Mouse (Mus musculus): ENCODE data around the gene Arhgef17. TPM values are rescaled to one million over a fixed set of nuclear protein-coding genes. Genes with fewer than 3 reads are reported as not detected.
A peak's percentile ranks its signal among the peaks of the same experiment; 100 is the strongest.

The Arhgef17 gene
- polyA plus RNA-seq, 1 experiment from 2014 or later, result 8.2 TPM

- peaks cover 8% of the 10 kb centered on the region for H3K4me1 ChIP-seq (replicated peaks)
- no peaks in the 10 kb centered on the region for H3K27me3 ChIP-seq (ENCODE audit: insufficient read depth, poor library complexity, severe bottlenecking)
- H3K27ac ChIP-seq, result peak overlapping the region; percentile 86
- peaks cover 99% of the 10 kb centered on the region for H3K36me3 ChIP-seq
- WGBS, result 20% methylated on average over 20 of the region's 20 CpGs
- 0 out of 2 replicates have a peak overlapping the region, but pooled peaks have one; percentile 1 for H3K4me3 ChIP-seq
- H3K9me3 ChIP-seq, result no peaks in the 10 kb centered on the region
- DNase-seq (ENCODE audit: low spot score), result peak; percentile 79
These were observed 52.3 kb downstream of the Arhgef17 start for GRCm38 (mm10) chr7:100879595-100879994.

DNA sequence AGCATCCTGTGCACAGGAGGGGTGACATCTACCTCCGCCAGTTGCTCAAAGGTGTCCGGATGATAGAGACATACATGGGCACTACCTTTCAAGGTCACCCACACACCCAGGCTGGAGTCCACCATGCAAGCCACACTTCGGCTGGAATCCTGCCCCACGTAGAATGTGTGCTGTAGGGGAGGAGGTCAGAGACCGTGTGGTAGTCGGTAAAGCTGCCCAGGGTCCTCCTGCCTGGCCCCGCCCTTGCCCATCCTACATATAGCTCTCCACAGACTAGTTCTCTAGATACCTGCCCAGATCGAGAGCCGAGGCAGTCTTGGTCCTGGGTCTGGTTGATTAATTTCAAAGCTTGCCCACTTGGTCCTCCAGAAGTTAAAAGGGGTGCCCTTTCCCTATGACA, 55.1 kb downstream of the Arhgef17 start:
- 93% methylated on average over 9 of the region's 9 CpGs for WGBS
- Histone ChIP-seq H3K36me3 (peaks cover 99% of the 10 kb centered on the region), H3K27me3 (ENCODE audit: insufficient read depth, poor library complexity, severe bottlenecking) (no peaks in the 10 kb centered on the region), H3K4me1 (replicated peaks) (peaks cover 8% of the 10 kb centered on the region), H3K27ac (no peak overlapping the region), H3K9me3 (no peaks in the 10 kb centered on the region), H3K4me3 (no peak overlapping the region)
- no peak for DNase-seq (ENCODE audit: low spot score)

GRCm38 (mm10) chr7:100876293-100876692, 55.6 kb downstream of the Arhgef17 start:
- DNase-seq (ENCODE audit: low spot score), result no peak
- H3K36me3 ChIP-seq, result peaks cover 99% of the 10 kb centered on the region

DNA sequence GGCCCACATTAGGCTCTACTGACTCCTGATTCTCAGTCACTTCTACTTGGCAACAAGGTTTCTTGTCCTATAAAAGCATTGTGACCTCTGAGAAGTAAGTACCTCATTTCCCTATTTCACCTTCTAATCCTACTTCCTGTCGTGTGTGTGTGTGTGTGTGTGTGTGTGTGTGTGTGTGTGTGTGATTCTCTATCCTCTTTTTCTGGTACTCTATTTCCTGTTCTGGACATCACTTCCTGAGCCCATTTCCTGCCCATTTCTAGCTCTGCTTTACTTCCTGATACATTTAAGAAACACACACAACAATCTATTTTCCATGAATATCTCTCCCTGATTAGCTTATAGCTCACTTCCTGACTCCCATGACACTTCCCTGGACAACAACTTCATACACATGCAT, 56.1 kb downstream of the Arhgef17 start:
- Histone ChIP-seq H3K4me1 (replicated peaks) (peaks cover 8% of the 10 kb centered on the region), H3K27me3 (ENCODE audit: insufficient read depth, poor library complexity, severe bottlenecking) (no peaks in the 10 kb centered on the region), H3K36me3 (peaks cover 96% of the 10 kb centered on the region), H3K9me3 (no peaks in the 10 kb centered on the region), H3K4me3 (no peak overlapping the region), H3K27ac (no peak overlapping the region)
- DNase-seq (ENCODE audit: low spot score), result no peak
- 86% methylated on average over 1 of the region's 1 CpGs for WGBS

More at GRCm38 (mm10) chr7:100876293-100876692, 55.6 kb downstream of the Arhgef17 start:
- Histone ChIP-seq H3K4me1 (replicated peaks) (peaks cover 8% of the 10 kb centered on the region), H3K27me3 (ENCODE audit: insufficient read depth, poor library complexity, severe bottlenecking) (no peaks in the 10 kb centered on the region), H3K4me3 (no peak overlapping the region), H3K9me3 (no peaks in the 10 kb centered on the region), H3K27ac (no peak overlapping the region)
- 95% methylated on average over 13 of the region's 13 CpGs for WGBS

DNA sequence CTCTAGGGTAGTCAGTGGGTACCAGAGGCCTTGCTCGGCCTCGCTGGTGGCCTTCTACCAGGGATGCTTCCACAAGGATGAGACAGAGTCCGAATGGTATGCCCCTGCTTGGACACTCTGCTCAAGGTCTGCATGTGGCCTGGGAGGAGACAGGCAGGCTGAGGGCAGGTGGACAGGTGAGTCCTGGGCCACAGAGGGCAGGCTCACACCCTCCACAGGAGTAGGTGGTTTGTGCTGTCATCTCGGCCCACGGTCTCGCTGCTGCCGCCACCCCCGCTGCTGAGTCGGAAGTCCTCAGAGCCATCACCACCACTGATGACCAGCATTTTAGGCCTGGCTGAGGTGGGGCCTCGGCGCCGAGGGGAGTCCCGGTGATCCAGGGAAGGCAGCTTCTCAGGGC, 58.7 kb downstream of the Arhgef17 start:
- Histone ChIP-seq H3K36me3 (peaks cover 72% of the 10 kb centered on the region), H3K4me1 (replicated peaks) (no peaks in the 10 kb centered on the region), H3K27ac (no peak overlapping the region), H3K4me3 (no peak overlapping the region), H3K27me3 (ENCODE audit: insufficient read depth, poor library complexity, severe bottlenecking) (no peaks in the 10 kb centered on the region), H3K9me3 (no peaks in the 10 kb centered on the region)
- no peak for DNase-seq (ENCODE audit: low spot score)
- WGBS, result 95% methylated on average over 13 of the region's 13 CpGs

- WGBS, result 87% methylated on average over 5 of the region's 5 CpGs
- Histone ChIP-seq H3K9me3 (no peaks in the 10 kb centered on the region), H3K4me1 (replicated peaks) (no peaks in the 10 kb centered on the region), H3K27ac (no peak overlapping the region), H3K36me3 (peaks cover 59% of the 10 kb centered on the region), H3K4me3 (no peak overlapping the region), H3K27me3 (ENCODE audit: insufficient read depth, poor library complexity, severe bottlenecking) (no peaks in the 10 kb centered on the region)
- no peak for DNase-seq (ENCODE audit: low spot score)
These were observed 60.0 kb downstream of the Arhgef17 start for GRCm38 (mm10) chr7:100871892-100872291.

GRCm38 (mm10) chr7:100871355-100871754, 60.6 kb downstream of the Arhgef17 start:
- Histone ChIP-seq H3K27ac (no peak overlapping the region), H3K27me3 (ENCODE audit: insufficient read depth, poor library complexity, severe bottlenecking) (no peaks in the 10 kb centered on the region), H3K9me3 (no peaks in the 10 kb centered on the region), H3K4me1 (replicated peaks) (no peaks in the 10 kb centered on the region), H3K4me3 (no peak overlapping the region), H3K36me3 (peaks cover 54% of the 10 kb centered on the region)
- DNase-seq (ENCODE audit: low spot score), result no peak
- WGBS, result 91% methylated on average over 4 of the region's 4 CpGs

DNA sequence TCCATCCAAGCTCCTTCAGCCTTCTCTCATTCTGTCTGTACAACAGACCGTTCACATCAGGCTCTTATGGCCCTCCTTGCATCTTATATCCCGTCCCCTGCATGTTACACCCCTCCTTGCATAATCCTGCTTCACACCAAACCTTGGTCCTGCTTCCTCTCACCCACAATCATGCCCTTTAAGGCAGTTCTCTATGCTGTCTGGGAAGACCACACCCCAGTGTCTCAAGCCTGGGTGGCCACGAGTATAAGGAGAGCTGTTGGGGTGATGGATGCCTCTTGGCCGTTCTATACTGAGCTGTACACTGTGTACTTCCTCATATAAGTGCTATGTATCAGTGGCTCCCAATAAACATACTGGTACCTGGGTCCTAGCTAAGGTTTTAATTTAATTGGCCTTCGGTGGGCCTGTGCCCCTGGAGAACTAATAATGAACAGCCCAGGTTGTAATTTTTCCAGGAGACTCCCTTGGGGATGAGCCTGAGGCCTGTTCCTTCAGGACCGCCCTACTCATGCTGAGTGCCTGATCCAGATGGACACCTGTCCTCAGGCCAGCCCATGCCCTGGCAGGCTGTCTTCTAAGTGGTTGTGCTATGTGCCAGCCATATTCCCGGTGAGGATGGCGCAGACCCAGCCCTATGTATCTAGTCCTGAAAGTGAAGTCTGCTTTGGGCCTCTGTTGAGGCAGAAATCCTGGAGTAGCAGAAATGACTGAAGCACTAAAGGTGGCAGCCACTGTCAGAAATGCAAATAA, 61.9 kb downstream of the Arhgef17 start:
- DNase-seq (ENCODE audit: low spot score), result no peak
- H3K36me3 ChIP-seq, result peaks cover 41% of the 10 kb centered on the region
- H3K27ac ChIP-seq, result no peak overlapping the region
- 86% methylated on average over 8 of the region's 8 CpGs for WGBS
- no peaks in the 10 kb centered on the region for H3K4me1 ChIP-seq (replicated peaks)
- no peaks in the 10 kb centered on the region for H3K9me3 ChIP-seq
- no peak overlapping the region for H3K4me3 ChIP-seq
- no peaks in the 10 kb centered on the region for H3K27me3 ChIP-seq (ENCODE audit: insufficient read depth, poor library complexity, severe bottlenecking)

GRCm38 (mm10) chr7:100868551-100868950, 63.4 kb downstream of the Arhgef17 start:
- Histone ChIP-seq H3K4me3 (no peak overlapping the region), H3K27ac (0 out of 2 replicates have a peak overlapping the region, but pooled peaks have one; percentile 31), H3K36me3 (peaks cover 26% of the 10 kb centered on the region), H3K4me1 (replicated peaks) (no peaks in the 10 kb centered on the region), H3K27me3 (ENCODE audit: insufficient read depth, poor library complexity, severe bottlenecking) (no peaks in the 10 kb centered on the region), H3K9me3 (no peaks in the 10 kb centered on the region)
- 73% methylated on average over 4 of the region's 4 CpGs for WGBS
- DNase-seq (ENCODE audit: low spot score), result no peak

DNA sequence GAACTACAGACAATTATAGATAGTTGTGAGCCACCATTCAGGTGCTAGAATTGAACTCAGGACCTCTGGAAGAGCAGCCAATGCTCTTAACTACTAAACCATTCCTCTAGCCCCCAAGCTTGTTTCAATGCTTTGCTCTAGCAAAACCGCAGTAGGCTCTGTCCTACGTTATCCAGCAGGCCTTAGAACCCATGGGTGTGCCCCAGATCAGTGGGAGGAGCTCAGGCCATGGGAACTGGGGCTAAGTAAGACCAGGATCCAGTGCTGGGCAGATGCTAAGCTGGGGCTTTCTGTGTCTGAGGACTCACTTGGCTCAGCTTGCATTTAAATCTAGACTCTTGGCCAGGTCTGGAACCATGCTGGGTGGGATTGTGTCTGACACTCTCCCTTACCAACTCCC, 64.3 kb downstream of the Arhgef17 start:
- DNase-seq (ENCODE audit: low spot score), result no peak
- H3K27me3 ChIP-seq (ENCODE audit: insufficient read depth, poor library complexity, severe bottlenecking), result no peaks in the 10 kb centered on the region
- H3K27ac ChIP-seq, result 0 out of 2 replicates have a peak overlapping the region, but pooled peaks have one; percentile 40
- no peak overlapping the region for H3K4me3 ChIP-seq
- H3K36me3 ChIP-seq, result peaks cover 16% of the 10 kb centered on the region
- 53% methylated on average over 2 of the region's 2 CpGs for WGBS
- H3K9me3 ChIP-seq, result no peaks in the 10 kb centered on the region
- peaks cover 6% of the 10 kb centered on the region for H3K4me1 ChIP-seq (replicated peaks)

- Histone ChIP-seq H3K9me3 (no peaks in the 10 kb centered on the region), H3K27me3 (ENCODE audit: insufficient read depth, poor library complexity, severe bottlenecking) (no peaks in the 10 kb centered on the region), H3K4me1 (replicated peaks) (peaks cover 14% of the 10 kb centered on the region), H3K4me3 (no peak overlapping the region), H3K27ac (no peak overlapping the region), H3K36me3 (peaks cover 7% of the 10 kb centered on the region)
- 19% methylated on average over 3 of the region's 3 CpGs for WGBS
- peak; percentile 63 for DNase-seq (ENCODE audit: low spot score)
These were observed 65.2 kb downstream of the Arhgef17 start for GRCm38 (mm10) chr7:100866675-100867074.

- Histone ChIP-seq H3K9me3 (no peaks in the 10 kb centered on the region), H3K36me3 (no peaks in the 10 kb centered on the region), H3K27me3 (ENCODE audit: insufficient read depth, poor library complexity, severe bottlenecking) (no peaks in the 10 kb centered on the region), H3K27ac (peak within 1 kb of the TSS; percentile 93), H3K4me3 (peak within 1 kb of the TSS; percentile 74), H3K4me1 (replicated peaks) (peaks cover 36% of the 10 kb centered on the region)
- DNase-seq (ENCODE audit: low spot score), result peak; percentile 98
- WGBS, result under 1% methylated on average over 91 of the region's 91 CpGs
These were observed 68.9 kb downstream of the Arhgef17 start, which contains the start of gene Relt for GRCm38 (mm10) chr7:100862828-100863638. TSS of gene Relt (minus strand) at chr7:100863446.

DNA sequence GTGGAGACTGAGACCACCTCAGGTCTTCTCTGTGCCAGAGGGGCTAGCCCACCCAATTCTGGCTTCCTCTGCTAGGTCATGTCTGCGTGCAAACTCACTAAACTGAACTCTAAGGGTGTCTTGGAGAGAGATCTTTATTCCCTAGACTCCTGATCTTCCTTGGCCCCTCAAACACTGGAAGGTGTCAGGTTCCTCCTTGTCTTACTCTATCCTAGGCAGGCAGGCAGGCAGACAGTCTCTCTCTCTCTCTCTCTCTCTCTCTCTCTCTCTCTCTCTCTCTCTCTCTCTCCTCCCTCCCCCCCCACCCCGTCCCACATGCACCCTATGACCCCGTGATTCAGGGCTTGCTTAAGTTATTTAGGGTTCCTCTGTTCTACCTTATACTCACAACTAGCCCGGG, 69.6 kb downstream of the Arhgef17 start:
- H3K9me3 ChIP-seq, result no peaks in the 10 kb centered on the region
- WGBS, result 11% methylated on average over 4 of the region's 4 CpGs
- H3K27ac ChIP-seq, result peak overlapping the region; percentile 93
- no peaks in the 10 kb centered on the region for H3K36me3 ChIP-seq
- no peak for DNase-seq (ENCODE audit: low spot score)
- no peaks in the 10 kb centered on the region for H3K27me3 ChIP-seq (ENCODE audit: insufficient read depth, poor library complexity, severe bottlenecking)
- H3K4me1 ChIP-seq (replicated peaks), result peaks cover 36% of the 10 kb centered on the region
- H3K4me3 ChIP-seq, result peak overlapping the region; percentile 74

Measured in hindbrain, embryonic 10.5 days (tissue).